Mouse (Mus musculus) gastrocnemius, adult 18-20 months (tissue): ENCODE measurements around the gene Rusc2. TPM values are rescaled to one million over a fixed set of nuclear protein-coding genes. Genes with fewer than 3 reads are reported as not detected.

ENCODE experiments used
- DNase-seq: peaks from one replicate; pipeline ENCODE4 v3.0.0; 2021; ENCODE audit warnings: low spot score
- long read RNA-seq, 2 experiments: library from polyadenylated mRNA; stranded (forward); transcript quantifications; one replicate each; pipeline ENCODE4 v2.0.0; 2021
- total RNA-seq, 2 experiments: library from RNA; stranded (reverse); gene quantifications; 2 replicates each; pipeline ENCODE4 v1.2.3; 2021

The Rusc2 gene
- 10 to 100 TPM; 28.5 to 36.3 TPM for total RNA-seq
- long read RNA-seq, experiment 1, full-length matches to known transcripts, result 4 of 22 reads
- long read RNA-seq, experiment 1, partial matches to known transcripts, result 17 of 22 reads
- long read RNA-seq, experiment 1, other reads (novel, unspliced or antisense), result 1 of 22 reads
- long read RNA-seq, experiment 2, full-length matches to known transcripts, result 8 of 28 reads
- long read RNA-seq, experiment 2, partial matches to known transcripts, result 19 of 28 reads
- long read RNA-seq, experiment 2, other reads (novel, unspliced or antisense), result 1 of 28 reads

DNA sequence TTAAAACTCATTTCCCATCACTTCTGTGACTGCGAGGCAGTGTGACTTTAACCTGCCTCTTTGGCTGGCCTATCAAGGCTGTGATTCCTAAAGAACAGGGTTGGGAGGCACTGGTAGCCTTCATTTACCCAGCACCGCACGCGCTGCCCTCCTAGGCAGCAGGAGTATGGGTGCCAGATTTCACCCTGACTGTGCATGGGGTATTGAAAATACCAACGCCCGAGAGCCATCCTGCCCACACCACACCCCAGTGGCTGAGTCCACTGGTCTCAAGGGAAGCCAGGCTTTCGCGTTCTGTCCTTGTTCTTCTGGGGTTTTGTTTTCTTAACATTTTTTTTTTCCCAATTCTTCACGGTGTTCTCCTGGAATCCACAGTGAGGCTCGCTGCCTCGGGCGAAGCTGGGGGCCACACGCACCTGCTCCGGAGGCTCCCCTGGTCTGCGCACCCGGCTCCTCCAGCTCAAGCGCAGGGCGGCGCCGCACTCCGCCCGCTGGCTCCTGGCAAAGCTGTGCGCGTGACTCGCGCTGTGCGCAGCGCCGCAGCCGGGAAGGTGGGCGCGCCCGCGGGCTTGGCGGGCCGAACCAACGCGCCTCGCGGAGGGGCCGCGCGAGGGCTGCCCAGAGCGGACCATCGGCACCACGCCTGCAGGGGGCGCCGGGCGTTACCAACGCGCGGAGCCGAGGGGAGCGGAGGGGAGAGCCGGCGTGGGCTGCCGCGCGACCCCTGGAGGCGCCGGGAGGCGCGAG, at the start of gene Rusc2:
Gene Rusc2, plus strand, starts transcription at position 572 of the 747 bp plus-strand sequence.
- DNase-seq, result peak; percentile 89

- no peak for DNase-seq
These were observed 47.0 kb upstream of the Rusc2 start for GRCm38 (mm10) chr4:43334771-43335170.

DNA sequence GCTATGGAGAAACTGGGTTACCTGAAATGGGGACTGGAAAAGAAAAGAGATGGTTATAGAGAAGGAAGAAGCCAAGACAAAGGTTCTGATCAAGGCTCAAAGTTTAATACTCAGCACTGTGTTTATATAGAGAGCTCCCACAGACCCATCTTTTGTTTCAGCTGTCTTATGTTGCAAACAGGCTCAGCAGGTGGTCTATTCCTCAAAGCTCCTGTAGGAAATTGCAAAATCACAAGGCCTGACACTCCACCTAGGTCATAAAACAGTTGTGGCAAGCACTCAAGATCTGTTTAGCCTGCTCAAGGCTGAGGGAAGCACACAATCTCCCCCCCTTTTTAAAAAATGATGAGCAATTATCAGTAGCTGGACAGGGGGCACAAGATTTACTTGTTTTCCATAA, 45.6 kb upstream of the Rusc2 start:
- no peak for DNase-seq

DNA sequence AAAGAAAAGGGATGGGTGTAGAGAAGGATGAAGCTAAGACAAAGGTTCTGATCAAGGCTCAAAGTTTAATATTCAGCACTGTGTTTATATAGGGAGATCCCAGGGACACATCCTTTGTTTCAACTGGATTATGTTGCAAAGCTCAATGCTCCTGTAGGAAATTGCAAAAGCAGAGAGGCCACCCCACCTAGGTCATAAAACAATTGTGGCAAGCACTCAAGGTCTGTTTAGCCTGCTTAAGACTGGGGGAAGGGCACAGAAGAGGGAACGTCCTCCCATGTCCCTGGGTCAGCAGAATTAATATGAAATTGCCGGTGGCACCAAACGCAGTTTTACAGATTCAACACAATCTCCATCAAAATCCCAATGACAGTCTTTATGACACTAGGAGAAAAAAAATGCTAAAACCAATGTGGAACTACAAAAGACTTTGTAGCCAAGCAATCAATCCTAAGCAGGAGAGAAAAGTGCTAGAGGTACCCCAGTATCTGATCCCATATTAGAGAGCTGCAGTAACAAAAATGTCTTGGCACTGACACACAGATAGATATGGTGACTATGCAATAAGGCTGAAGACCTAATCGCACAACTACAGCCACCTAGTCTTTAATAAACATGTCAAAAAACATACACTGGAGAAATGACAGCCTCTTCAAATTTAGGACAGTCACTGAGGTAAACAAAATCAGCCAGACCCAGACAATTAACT, 41.5 kb upstream of the Rusc2 start:
- DNase-seq, result no peak

GRCm38 (mm10) chr4:43341276-43341891, 40.4 kb upstream of the Rusc2 start:
- no peak for DNase-seq

- DNase-seq, result no peak
These were observed 39.3 kb upstream of the Rusc2 start for GRCm38 (mm10) chr4:43342443-43342842.

DNA sequence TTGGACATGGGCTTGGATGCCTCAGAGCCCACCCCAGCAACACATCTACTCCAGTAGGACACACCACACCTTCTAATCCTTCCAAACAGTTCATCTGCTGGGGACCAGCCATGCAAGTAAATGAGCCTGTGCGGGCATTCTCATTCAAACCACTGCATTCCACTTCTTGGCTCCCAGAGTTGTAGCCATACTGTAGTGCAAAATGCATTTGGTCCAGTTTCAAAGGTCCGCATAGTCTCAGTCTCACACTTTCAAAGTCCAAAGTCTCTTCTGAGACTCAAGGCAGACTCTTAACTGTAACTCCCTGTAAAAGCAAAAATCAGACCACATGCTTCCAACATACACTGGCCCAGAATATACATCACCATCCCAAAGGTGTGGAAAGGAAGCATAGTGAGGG, 36.8 kb upstream of the Rusc2 start:
- no peak for DNase-seq

DNA sequence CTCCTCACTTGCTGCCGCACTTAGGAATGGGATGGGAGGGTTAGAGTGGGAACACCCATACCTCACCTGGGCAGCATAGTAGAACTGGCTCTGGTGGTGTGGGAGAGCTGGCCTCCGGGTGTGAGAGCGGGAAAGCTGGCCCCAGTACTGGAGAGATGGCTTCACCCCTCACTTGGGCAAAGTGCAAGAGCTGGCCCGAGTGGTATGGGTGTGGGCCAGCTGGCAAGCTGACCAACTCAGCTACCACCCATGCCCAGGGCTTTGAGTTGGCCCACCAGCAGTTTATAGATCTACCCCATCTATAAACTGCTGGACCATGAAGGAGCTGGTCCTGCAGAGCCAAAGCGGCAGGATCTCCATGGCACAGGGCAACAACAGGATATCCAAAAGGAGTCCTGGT, 32.6 kb upstream of the Rusc2 start:
- DNase-seq, result peak; percentile 41

- DNase-seq, result no peak
These were observed 31.7 kb upstream of the Rusc2 start for GRCm38 (mm10) chr4:43350038-43350560.

- no peak for DNase-seq
These were observed 28.1 kb upstream of the Rusc2 start for GRCm38 (mm10) chr4:43353662-43354061.

GRCm38 (mm10) chr4:43364914-43365560, 16.7 kb upstream of the Rusc2 start:
- DNase-seq, result no peak

GRCm38 (mm10) chr4:43367295-43367694, 14.5 kb upstream of the Rusc2 start:
- DNase-seq, result no peak

DNA sequence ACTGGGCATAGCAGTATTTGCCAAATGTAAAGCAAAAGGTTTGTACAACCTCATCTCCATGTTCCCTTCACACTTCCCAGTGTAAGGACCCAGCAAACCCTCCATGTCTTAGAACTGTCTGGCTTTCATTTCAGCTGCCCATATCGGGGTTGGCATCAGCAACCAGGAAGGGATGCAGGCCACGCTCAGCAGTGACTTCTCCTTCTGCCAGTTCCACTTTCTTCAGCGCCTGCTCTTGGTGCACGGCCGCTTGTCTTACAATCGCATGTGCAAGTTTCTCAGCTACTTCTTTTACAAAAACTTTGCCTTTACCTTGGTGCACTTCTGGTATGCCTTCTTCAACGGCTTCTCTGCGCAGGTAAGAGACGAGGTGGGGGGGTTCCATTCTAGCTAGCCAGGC, 14.0 kb upstream of the Rusc2 start:
- no peak for DNase-seq

DNA sequence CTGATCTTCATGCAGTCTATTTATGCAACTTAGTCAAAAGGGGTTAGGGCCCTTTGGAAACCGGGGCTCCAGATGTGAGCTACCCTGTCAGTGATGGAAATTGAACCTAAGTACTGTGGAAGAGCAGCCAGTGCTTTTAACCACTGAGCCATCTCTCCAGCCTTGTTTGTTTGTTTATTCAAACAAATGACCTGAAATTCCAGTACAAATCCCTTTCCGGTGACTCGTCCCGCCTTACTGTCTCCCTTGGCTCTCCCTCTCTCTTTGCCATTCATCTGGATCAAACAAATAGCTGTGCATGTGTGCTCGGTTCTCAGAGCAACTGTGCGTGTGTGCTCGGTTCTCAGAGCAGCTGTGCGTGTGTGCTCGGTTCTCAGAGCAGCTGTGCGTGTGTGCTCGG, 10.4 kb upstream of the Rusc2 start:
- no peak for DNase-seq

- no peak for DNase-seq
These were observed 9.6 kb upstream of the Rusc2 start for GRCm38 (mm10) chr4:43372155-43372554.

DNA sequence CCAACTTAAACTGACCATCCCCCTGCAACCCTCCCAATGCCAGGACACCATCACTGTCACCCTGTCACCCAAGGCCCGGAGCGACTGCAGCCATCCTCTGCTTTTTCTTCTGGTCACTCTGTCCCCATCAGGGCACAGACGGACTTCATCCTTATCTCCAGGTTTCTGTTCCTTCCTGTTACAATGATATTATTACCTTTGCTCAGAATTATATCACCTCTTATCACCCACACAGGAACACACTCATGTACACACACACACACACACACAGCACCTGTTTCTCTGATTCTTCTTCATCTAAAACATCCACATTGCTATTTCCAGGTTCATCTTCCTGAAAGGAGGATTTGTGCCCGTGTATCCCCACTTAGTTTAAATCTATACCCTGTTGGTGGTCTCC, 7.5 kb upstream of the Rusc2 start:
- DNase-seq, result no peak

DNA sequence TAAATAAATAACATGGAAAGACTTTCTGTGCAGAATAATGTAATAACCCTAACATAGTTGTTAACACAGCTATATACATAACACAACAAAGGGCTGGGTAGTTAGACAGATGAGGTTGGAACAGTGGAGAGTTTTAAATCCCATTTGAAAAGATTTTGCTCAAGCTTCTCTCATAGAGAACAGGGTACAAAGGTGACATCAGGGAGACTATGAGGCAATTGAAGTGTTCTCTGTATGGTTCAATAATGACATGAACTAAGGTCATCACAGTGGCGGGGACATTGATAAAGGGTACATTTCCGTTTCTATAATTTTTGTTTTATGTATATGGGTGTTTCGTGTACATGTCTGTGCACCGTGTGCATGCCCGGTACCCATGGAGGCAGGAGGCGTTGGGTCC, 2.2 kb upstream of the Rusc2 start:
- DNase-seq, result no peak

DNA sequence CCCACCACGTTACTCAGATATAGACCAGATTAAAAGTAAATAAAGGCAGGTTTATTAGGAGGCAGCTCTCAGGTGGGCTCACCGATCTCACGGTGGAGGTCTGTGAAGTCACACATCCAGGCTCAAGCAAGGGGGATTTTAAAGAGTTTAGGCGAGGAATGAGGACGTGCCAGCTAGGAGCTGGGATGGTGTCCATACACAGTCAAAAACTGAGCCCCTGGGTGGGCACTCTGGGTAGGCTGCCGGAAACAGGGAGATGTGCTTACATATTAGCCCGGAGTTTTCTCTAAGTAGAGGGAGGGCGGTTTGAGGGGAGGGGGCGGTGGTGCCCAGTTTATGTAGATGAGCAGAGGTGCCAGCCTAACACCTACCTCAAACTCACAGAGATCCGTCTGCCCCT, 828 bp upstream of the Rusc2 start:
- no peak for DNase-seq

DNA sequence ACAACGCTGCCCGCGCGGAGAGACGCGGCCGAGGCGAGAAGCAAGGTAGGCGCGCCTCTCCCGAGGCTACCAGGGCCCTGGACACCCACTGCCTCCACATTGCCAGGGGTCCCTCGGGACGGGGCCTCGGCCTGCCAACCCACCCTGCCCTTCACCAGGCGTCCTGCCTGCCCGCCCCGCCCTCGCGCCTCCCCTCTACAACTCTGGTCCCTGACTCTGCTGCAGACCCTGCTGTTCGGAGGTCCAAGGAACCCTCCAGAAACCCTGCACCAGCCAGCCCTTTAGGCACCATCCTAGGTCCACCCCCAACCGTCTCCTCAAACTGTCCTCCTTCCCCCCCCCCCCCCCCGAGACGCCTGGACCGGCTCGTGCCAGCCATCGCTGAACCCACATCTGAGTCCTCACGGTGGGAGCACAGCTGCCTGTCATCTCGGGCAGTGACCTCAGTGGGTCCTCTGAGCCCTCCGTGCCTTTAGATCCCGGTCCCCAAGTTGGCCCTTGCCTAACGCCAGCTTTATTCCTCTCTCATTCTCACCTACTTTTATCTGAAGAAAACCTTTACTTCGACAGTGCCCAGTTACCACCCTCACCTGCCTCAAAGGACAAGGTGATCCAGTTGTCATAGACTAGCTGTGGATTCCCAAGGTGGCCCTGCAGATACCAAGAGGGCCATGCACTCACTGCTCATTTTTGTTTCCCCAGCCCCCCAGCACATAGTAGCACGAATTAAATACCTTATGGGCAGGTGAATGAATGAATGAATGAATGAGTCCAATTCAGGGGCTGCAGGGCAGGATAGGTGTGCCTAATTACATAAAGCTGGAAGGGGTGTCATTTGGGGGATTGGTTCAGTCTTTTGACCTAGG, 609 bp downstream of the Rusc2 start:
- no peak for DNase-seq
